Mouse (Mus musculus) ovary, postnatal 36 days (tissue): ENCODE data around the gene Bicra.

Experiments
- DNase-seq: peaks from one replicate; pipeline ENCODE4 v3.0.0; 2022; ENCODE audit warnings: low spot score, mixed read lengths

Bicra gene

DNA sequence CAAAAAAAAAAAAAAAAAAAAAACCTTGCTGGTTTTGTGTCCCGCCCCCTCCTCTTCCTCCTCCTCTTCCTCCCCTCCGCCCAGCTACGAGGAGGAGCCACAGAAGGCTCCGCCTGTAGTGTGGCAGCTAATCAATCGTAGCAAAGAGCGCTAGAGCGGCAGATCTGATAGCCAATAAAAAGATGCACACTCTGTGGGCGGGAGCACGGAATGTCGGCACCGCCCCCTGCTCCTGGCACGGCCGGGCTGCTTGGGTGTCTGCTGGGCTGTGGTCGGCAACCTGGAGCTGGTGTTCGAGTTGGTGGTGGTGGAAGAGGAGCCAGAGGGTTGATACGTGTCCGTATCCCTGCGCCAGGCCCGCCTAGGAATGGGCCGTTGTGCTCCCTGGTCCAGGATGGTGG lies 443 bp upstream of the Bicra start:
- DNase-seq: peak; percentile 96

DNA sequence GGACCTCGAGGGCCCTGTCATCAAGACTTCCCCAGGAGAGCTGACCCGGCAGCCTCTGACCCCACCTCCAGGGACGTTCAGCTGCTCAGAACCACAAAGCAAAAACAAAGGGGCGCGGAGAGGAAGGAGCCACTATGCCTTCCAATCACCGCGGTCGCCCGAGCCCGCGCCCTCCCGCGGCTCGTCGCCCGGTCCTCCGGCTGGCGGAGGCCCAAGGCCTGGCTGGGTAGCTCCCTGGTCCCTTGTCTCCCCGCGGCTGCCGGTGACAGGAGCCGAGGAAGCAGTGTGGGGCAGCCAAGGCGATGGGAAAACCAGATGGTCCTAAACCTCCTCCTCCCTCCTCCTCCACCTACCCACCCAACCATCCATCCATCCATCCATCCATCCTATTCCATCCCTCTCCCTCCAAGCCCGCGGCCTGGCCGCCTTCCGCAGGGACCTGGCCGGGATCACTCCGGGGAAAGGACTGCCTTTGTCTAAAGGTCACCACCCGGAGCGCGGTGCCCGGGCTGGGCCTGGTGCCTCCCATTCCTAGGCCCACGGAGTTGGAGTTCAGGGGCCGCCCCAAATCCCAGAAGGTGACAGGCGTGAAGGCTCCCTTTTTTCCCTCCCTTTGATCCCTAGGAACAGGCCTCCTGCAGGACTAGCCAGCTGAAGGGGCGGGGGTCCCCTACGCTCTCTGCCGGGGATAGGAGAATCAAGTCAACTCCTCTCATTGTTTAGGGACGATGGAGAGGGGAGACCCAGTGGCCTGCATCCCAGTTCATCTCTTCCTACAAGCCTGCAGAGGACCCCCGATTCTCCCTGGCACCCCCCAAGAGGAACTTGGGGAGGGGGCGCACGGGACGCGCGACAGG lies 1.0 kb downstream of the Bicra start:
- peak; percentile 75 for DNase-seq

DNA sequence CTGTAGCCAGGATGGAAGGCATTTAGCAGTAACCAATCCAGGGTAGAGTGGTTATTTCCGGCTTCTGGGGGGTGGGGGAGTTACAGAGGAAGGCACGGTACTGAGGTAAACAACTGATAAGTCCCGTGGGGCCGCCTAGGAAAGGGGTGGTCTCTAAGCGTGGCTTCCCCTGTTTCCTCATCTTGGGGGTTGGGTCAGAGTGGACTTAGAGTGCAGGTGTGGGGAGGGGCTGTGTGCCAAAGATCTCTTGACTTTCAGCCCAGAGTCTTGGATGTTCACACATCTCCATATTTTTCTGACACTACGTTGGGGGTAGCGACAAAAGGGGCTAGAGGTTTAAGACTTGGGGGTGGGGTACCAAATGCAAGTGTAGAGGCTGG lies 1.6 kb downstream of the Bicra start:
- DNase-seq: peak; percentile 44

DNA sequence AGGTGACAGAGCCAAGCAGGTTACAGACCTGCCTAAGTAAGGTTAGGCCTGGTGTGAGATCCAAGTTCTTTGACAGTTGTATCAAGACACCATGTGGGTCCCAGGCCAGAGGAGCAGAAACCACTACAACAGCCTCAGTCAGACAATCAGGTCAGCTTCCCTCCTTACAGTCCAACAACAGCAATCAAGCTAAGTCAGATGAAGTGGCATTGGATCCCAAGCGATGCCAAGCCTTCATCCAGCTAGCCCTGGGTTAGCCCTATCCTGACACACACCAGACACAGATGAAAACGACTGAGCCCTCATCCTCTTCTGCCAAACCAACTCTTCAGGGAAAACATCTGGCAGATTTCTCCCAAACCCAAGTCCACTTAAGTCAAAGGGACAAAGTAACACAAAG lies 2.2 kb downstream of the Bicra start:
- no peak for DNase-seq

DNA sequence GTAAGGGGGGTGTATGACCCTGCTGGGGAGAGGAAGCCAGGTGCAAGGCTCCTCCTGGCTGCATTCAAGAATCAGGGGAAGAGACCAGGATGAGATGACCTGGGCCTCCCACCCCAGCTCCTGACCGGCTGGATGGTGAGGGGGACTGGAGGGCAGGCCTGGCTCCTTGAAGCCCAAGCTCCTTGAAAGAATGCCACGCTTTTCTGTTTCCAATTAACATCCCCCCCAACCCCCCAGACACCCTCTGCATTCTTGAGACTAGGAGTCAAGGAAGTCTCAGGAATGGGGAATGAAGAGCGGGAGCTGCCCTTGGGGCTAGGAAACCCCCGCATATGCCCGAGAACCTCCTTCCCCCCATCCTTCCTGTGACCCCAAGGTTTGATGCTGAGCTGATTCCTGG lies 3.2 kb downstream of the Bicra start:
- DNase-seq: no peak

DNA sequence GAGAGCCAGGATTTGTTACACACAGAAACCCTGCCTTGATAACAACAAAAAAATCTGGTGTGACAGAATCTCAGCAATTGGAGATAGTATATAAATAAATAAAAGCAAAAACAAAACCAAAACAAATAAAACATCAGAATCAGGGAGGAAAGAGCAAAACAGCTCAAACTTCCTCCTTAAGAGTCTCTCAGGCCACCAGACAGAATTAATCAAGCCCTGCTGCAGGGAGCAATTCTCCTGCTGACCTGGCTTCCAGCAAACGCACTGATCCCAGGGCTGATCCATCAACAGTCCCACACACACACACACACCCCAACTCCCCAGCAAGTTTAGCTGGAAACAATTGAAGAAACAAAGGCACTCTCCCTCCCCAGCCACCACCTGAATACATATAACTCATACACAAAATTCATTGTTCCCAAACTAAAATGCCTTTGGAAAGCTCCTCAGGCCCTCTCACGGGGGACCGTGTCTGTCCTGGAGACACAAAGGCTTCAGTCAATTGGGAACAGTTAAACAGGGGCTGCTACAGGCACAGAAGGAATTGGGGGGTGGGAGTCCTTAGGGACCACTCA lies 3.8 kb downstream of the Bicra start:
- DNase-seq: no peak

DNA sequence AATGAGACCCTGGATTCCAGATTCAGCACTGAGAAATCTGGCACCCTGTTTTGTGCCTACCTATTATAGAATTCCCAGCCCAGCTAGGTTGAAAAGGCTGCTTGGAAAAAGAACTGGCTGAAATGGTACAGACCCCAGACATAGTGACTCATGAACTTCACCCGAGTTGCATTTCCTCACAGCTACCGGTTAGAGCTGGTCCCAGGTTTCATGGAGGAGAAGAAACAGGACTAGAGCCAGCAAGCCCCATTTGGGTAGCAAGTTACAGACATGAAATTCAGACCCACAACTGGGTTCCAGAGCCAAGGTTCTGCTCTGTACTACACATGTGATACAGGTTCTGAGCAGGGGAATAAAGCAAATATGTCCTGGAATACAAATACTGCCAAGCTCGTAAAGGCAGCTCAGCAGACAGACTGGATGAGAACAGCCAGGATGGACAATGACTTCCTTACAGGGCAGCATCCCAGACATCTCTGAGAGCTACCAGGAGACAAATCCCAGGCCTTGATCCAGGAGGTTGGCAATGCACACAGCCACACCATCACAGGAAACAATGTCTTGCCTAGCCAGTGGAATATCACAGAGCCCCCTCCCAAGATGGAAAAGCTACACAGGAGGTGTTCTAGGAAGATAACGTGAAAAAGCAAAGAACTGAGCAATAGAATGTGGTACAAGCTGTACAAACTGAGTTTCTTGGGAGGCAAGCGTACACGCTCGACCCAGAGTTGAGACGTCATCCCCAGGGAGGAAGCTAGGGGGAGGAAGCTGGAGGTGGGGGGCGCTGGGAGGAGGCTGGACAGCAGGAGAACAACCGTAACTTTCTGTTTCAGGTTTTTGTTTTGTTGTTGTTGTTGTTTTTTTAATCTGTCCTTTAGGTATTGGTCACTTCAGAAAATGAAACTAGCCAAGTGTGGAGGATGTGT lies 4.6 kb downstream of the Bicra start:
- no peak for DNase-seq

DNA sequence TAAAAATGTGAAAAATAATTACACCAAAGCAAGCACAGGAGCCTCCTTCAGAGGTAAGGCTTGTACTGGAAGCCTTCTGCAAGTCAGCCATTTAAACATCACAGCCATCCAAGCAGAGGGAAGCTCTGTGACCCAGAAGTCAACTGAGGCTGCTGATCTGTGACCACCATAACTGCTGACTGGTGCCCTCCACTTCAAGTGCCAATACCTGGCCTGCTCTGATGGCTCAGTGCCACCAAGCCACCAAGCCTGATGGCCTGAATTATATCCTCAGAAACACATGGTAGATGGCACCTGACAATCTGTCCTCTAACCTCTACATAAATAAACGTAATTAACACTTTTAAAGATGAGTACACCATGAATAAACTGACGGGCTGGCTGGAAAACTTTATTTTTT lies 6.5 kb downstream of the Bicra start:
- DNase-seq: no peak

DNA sequence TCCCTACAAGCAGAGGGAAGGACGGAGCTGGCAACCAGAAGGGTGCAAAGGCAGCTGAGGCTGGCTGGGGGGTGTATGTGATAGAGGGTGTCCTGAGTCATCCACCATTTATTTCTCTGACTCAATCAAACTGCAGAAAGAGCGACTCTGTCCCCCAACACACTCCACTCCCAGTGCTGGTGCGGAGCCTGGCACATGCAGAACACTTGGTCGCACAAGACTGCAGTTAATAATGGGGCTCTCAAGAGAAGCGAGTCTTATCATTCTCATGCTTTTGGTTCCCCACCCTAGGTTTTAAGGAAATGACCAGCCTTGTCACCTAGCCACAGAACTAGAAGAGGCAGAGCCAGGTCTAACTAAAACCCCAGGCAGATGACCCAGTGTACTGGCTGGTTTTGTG lies 8.4 kb downstream of the Bicra start:
- no peak for DNase-seq

DNA sequence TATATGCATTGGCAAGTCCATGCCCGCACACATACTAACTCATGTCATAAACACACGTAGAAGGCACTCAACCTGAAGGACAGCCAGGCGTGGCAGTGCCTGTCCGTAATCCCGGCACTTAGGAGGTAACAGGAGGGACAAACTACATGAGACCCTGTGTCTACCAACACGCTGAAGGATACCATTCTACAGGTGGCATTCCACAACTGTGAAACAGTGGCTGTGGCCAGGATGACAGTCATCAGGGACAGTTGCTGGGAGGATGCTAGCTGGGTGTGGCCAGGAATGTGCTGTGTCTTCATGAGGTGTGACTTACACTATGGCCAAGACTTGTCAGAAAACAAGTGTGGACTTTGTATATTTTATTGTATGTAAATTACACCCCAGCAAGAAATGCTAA lies 10.7 kb downstream of the Bicra start:
- no peak for DNase-seq

DNA sequence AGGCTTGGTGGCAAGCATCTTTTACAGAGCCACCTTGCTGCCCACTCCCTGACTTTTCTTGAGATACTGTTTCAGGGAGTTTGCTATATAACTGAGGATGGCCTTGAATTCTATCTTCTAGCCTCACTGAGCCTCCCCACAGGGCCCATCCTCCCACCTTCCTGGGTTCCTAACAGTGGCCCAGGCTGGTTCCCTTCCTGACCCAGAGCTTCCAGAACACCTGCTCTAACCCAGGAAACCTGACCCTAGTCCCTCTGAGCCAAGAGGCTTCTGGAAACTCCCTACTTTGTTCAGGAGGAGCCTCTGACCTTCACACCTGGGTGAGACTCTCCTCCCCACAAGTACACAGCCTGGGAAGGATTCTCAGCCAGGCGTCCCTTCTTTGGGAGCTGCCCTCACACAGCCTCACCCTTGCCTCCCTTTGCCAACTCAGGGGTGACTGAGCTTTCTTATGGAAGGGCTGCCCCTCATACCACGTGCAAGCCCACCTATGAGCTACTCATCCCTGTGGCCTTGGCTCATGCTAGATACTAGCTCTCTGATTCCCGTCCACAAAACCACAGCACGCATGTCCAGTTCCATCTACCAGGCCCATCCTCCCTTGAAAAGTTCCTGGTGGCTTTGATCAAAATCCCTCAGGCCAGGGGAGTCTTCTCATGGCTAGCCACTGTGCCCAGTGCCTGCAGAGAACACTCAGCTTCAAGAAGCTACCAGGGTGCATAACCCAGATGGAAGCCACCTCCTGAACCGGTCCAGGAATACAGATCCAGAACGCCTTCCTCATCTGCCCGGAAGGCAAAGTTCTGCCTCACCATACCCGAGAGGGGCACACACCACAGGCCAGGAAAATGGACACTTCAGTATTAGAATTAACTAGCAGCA lies 13.9 kb downstream of the Bicra start:
- no peak for DNase-seq

DNA sequence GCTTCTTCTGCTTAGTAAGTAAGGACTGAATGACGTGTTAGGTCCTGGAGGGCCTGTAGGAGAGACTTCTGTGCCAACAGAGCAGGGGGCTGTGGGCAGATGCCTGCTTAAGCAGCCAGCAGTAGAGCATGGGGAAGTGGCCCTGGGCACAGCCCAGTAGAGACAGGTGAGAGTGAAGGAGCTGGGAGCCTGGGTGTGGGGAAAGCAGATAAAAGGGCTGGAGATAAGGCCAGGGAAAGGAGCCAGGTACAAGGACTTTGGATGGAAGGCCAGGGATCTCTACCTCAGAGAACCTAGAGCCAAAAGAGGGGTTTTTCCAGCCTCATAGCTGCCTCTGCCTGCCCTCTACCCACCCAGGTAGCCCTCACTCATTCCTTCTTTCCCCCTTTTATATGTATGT lies 14.7 kb downstream of the Bicra start:
- DNase-seq: no peak

DNA sequence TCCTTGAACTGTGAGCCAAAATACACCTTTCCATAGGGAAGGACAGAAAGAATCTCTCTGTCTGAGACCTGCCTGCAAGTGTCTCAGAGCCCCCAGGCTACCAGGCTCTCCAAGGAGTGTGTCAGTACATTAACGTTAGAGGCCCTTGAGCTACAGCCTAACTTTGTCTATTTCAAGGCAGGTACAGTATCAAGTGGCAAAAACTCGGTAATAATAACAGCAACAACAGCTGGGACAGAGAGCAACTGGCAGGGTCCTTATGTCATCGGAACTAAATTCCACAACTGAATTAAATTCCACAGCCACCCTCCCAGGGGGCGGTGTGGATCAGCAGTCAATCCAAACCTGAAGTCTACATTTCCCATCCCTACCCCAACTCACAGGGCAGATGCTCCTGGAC lies 16.6 kb downstream of the Bicra start:
- no peak for DNase-seq

DNA sequence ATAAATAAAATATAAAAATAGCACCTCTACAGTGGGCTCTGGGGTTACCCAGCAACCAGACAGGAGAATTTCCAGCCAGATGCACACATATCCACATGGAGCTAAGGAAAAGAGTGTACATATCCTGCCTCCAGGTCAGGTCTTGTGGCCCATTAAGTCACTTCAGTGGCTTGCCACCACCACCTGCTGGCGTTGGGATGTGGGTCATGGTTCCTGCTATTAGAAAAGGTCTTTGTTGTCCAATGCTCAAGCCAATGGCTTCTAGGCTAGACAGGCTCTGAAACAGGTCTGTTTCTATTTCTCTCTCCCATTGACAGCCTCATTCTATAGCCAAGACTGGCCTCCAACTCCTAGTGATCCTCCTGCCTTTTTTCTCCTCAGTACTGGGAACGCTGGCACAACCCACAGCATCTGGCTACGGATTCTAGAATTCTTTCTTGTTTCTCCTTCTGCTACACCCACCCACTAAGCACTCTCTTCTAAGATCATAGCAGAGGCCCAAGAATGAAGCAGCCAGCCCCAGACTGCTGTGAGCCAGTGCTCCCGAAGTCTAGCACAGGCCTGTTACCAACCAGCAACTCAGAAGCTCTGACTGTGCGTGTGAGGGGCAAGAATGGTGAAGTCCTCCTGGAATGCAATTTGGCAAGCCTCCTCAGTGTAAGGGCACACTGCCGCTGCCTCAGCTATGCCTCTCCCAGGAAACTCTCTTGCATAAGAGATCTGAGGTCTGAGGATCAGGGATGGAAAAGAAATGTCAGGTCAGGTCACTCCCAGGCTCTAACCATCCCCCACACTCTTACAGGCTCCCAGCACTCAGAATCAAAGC lies 19.4 kb downstream of the Bicra start:
- DNase-seq: no peak

DNA sequence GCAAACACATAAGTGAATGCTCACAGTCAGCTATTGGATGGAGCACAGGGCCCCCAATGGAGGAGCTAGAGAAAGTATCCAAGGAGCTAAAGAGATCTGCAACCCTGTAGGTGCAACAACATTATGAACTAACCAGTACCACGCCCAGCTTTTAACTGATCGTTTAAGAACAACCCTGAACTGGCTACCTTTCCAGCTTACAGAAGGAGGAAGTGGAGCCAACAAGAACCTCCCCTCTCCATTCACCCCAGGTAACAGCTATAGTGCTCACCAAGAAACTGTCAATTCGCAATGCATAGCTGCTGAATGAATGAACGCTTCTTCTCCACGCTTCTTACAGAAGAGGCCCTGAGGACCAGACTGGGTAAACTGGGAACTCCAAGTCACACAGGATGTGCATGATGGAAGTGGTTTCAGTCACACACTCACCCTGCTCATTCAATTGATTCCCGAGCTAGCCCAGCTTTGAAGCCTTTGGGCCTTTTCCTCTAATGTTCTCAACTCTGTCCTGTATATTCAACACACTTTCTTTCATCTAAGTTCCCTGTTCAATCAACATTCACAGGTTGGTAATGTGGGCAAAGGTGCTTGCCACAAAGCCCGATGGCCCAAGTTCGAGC lies 23.0 kb downstream of the Bicra start:
- DNase-seq: no peak

DNA sequence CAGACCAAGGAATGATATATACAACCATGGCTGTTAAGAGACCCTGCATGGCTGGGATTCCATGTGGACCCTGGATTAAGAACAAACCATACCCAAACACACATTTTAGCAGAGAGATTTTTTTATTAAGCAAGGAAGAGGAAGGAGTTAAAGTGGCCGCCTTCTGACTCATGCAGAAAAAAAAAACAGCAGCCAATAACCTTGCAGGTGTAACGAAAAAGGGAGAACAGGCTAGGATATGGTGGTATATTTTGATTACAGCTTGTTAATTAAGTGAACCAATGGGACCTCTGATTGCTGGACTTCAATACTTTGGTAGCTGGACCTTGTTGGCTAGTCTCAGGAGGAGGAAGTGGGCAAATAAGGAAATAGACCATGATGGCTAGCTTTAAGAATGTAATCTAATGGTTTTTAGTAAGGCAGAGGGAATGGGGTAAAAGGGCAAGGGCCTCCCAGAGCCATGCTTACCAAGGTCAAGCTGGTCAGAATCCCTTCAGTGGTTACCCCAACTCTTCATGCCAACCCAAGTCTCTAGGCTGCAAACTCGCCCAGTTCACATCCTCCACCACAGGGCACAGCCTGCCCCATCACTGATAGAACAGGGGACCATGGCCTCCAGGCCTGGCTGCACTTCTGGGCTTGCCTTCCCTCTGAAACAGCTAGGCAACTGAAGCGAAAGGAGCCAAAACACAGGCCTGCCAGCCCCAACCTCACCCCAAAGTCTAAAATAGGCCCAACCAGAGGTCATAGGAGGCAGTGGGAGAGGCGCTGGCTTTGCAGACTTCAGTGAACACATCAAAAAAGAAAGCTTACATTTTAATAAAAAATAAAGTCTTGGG lies 28.2 kb downstream of the Bicra start:
- DNase-seq: no peak

DNA sequence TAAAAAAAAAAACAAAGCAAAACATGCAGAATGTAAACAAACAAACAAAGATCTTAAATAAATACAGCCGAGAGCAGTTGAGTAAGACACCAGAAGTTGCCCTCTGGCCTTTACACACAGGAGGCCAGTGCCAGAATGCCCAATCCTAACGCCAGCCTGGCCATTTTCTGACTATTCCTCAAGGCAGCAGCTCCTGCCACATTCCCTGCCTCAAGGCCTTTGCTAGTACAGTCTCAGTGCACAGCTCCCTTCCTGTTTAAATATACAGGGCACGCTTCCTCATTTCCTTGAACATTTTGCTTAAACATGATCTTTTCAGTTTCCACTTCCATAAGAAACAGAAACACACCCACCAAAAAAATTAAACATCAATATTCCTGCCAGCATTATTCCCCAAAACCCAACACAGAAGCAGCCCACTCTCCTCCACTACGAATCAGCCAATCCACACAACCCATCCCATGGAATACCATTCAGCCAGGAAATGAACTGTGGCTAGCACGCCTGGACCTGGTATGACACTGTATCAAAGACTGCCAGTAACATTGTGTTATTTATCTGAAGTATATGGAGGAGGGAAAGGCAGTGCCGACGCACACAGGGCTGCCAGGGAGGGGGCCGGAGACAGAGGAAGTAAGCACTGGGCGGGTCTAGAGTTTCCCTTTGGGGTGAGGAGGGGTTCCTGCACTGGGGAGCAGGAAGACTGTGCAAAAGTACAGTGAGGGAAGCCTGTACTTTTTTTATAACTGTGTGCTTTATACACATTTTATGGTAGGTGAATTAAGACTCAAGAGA lies 29.5 kb downstream of the Bicra start:
- no peak for DNase-seq

DNA sequence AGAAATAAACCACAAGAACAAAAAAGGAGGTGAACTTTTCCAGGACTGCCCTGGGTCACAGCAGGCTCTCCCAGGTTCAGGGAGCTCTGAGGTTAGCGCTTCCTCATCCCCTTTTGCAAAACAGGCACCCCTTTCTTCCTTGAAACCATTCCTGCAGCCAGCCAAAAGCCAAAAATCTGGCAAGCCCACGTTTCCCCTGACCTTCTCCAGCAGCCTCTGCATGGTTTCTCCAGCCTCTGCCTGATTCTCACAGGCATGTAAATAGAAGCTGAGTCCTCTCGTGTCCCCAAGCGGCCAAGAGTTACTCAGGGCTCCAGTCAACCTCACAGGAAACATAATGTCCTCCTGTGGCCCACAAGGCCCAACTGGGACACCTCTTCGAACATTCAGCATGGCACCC lies 32.3 kb downstream of the Bicra start:
- DNase-seq: no peak
